Mouse (Mus musculus) intestine, postnatal 0 days (tissue): ENCODE results near the gene Gm10220. TPM values are rescaled to one million over a fixed set of nuclear protein-coding genes. Genes with fewer than 3 reads are reported as not detected.

Experiments used
- ATAC-seq: fragments of 200-750 bp; cut with Nextera tagmentation; 2 replicates; pipeline ENCODE4 v1.8.0; 2017; ENCODE audit warnings: mild to moderate bottlenecking, moderate TSS enrichment, moderate library complexity
- H3K27ac ChIP-seq: fragments of 300-500 bp; sonication (generic); 2 replicates; pipeline ENCODE4 v1.5.1; 2014; ENCODE audit warnings: mild to moderate bottlenecking, low read depth, low read length, moderate library complexity
- H3K27me3 ChIP-seq: fragments of 300-500 bp; sonication (generic); replicated peaks from 2 replicates; pipeline ENCODE4 v1.6.1; 2014; ENCODE audit warnings: low read length, mixed read lengths; ENCODE audit not compliant: control insufficient read depth, insufficient read depth
- H3K36me3 ChIP-seq: fragments of 300-500 bp; sonication (generic); 2 replicates; pipeline ENCODE4 v1.6.1; 2014; ENCODE audit warnings: mild to moderate bottlenecking, moderate library complexity; ENCODE audit not compliant: control insufficient read depth, insufficient read depth
- H3K4me1 ChIP-seq: fragments of 300-500 bp; sonication (generic); replicated peaks from 2 replicates; pipeline ENCODE4 v1.6.1; 2014; ENCODE audit warnings: antibody characterized with exemption, low read length, mixed read lengths; ENCODE audit not compliant: control insufficient read depth, insufficient read depth
- H3K4me2 ChIP-seq: fragments of 300-500 bp; sonication (generic); replicated peaks from 2 replicates; pipeline ENCODE4 v1.6.1; 2014; ENCODE audit warnings: low read depth, mild to moderate bottlenecking, moderate library complexity
- H3K4me3 ChIP-seq: fragments of 300-500 bp; sonication (generic); 2 replicates; pipeline ENCODE4 v1.5.1; 2014; ENCODE audit warnings: low read depth, low read length
- H3K9ac ChIP-seq: fragments of 300-500 bp; sonication (generic); 2 replicates; pipeline ENCODE4 v1.6.1; 2014; ENCODE audit warnings: mild to moderate bottlenecking, low read depth, low read length
- H3K9me3 ChIP-seq: fragments of 300-500 bp; sonication (generic); 2 replicates; pipeline ENCODE4 v1.6.1; 2016; ENCODE audit warnings: mixed run types; ENCODE audit not compliant: control insufficient read depth
- CTCF ChIP-seq: sonication (generic); IDR thresholded peaks from 2 replicates; pipeline ENCODE4 v1.5.1; 2016; ENCODE audit warnings: low read depth, mild to moderate bottlenecking, control low read depth, antibody characterized with exemption, moderate library complexity
- WGBS: fragments of 180-500 bp; shearing (Covaris S2); extraction: QIAGEN DNeasy Blood & Tissue Kit; methylation state at CpG from one replicate; pipeline ENCODE4 v1.1.7; 2014; 5-methylcytosine and 5-hydroxymethylcytosine counted together
- polyA plus RNA-seq: library from polyadenylated mRNA; unstranded; fragments of >200 nt; fragmentation: Nextera tagmentation; extraction: Ambion mirVana; gene quantifications from 2 replicates; pipeline ENCODE4 v1.2.1, GENCODE M21; 2015

Gm10220 gene
- polyA plus RNA-seq, 1 experiment from 2014 or later: not detected

DNA sequence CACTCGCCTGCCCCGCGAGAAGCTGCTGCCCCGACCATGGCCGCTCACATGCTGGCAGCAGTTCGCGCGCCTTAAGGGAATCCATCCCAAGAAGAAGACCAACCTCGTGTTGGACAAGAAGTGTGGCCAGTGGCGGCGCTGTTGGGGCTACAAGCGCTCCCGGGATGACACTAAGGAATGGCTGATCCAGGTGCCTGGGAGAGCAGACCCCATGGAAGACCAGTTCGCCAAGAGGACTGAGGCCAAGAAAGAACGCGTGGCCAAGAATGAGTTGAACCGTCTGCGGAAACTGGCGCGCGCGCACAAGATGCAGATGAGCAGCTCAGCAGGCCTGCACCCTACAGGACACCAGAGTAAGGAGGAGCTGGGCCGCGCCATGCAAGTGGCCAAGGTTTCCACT lies 50.5 kb downstream of the Gm10220 start:
- H3K27ac ChIP-seq: no peak overlapping the region
- H3K27me3 ChIP-seq: no peaks in the 10 kb centered on the region
- H3K9me3 ChIP-seq: no peaks in the 10 kb centered on the region
- H3K9ac ChIP-seq: no peak overlapping the region
- no peak for TF ChIP-seq CTCF
- H3K4me2 ChIP-seq: no peak overlapping the region
- H3K36me3 ChIP-seq: no peaks in the 10 kb centered on the region
- H3K4me1 ChIP-seq: no peaks in the 10 kb centered on the region
- WGBS: 82% methylated on average over 24 of the region's 24 CpGs
- no peak for ATAC-seq
- H3K4me3 ChIP-seq: no peak overlapping the region

Other genes with a start within 250 kb of the Gm10220 start
- not detected in 2 replicates for gene Gm21663, start 179.0 kb downstream of the Gm10220 start, polyA plus RNA-seq
- not detected in 2 replicates for gene Gm21671, start 167.0 kb downstream of the Gm10220 start, polyA plus RNA-seq
- gene Gm21680, start 148.8 kb downstream of the Gm10220 start, polyA plus RNA-seq: not detected in 2 replicates
- gene Gm21698, start 132.8 kb downstream of the Gm10220 start, polyA plus RNA-seq: not detected in 2 replicates
- gene Gm1979, start 116.6 kb downstream of the Gm10220 start, polyA plus RNA-seq: not detected in 2 replicates
- gene Gm5862, start 98.5 kb downstream of the Gm10220 start, polyA plus RNA-seq: not detected in 2 replicates
- gene Speer4a, start 81.9 kb downstream of the Gm10220 start, polyA plus RNA-seq: not detected in 2 replicates
- not detected in 2 replicates for gene Gm7347, start 62.8 kb downstream of the Gm10220 start, polyA plus RNA-seq
- not detected in 2 replicates for gene Gm10471, start 32.1 kb downstream of the Gm10220 start, polyA plus RNA-seq
- not detected in 2 replicates for gene 5031410I06Rik, start 16.1 kb downstream of the Gm10220 start, polyA plus RNA-seq
- not detected in 2 replicates for gene Gm7361, start 136.3 kb upstream of the Gm10220 start, polyA plus RNA-seq